Comparison of ENCODE assay signal across 10 mouse cellular contexts in the genomic region with DNA sequence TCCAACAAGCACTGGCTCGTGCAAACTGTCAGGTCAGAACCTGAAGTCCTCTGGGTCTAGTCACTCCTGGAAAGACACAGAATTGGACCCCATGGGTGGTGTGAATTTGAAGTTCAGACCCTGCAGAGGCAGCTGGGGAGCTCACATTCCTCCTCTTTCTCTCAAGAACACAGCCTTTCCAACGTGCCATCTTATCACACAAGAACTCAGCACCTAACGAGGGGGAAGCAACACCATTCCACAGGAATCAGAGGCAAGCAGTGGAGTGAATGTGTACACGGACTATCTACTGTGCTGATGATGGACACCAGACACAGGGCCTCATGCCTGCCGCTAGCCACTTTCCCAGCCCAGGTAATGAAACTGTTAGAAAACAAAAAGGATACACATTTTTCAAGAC. TPM values are rescaled to one million over a fixed set of nuclear protein-coding genes. Genes with fewer than 3 reads are reported as not detected.
DNase-seq lines count a peak whose midpoint lies in the region; ATAC-seq lines count a peak whose summit lies in the region.
"Had no signal": no experiment of that assay in that cellular context is flagged by ENCODE, and none has a peak within 500 bp of the region (broad histone marks: within the 10 kb centered on the region; RNA-seq: fewer than 3 reads in every experiment).

No protein-coding gene starts in this region.

- peak overlapping the region; percentile 42; the same call in 1 of the 2 replicates for H3K27ac ChIP-seq in heart, embryonic 11.5 days (ENCODE audit: low read depth, low read length)
- H3K27ac ChIP-seq in lung, embryonic 16.5 days (ENCODE audit: low read length): no peak overlapping the region
- no peak overlapping the region for H3K27ac ChIP-seq in forebrain, embryonic 13.5 days
- H3K27ac ChIP-seq in neural tube, embryonic 13.5 days (replicated peaks): no peak overlapping the region
- H3K27ac ChIP-seq: macrophage had no signal

- peaks cover 47% of the 10 kb centered on the region for H3K4me1 ChIP-seq in heart, embryonic 11.5 days (ENCODE audit: control insufficient read depth, insufficient read depth, low read length)
- H3K4me1 ChIP-seq in lung, embryonic 16.5 days (replicated peaks; ENCODE audit: control insufficient read depth, insufficient read depth, low read length): peaks cover 17% of the 10 kb centered on the region
- peaks cover 26% of the 10 kb centered on the region for H3K4me1 ChIP-seq in forebrain, embryonic 13.5 days
- H3K4me1 ChIP-seq in neural tube, embryonic 13.5 days (replicated peaks): peaks cover 33% of the 10 kb centered on the region

- H3K36me3 ChIP-seq in heart, embryonic 11.5 days (ENCODE audit: control insufficient read depth, insufficient read depth, low read length): peaks cover 27% of the 10 kb centered on the region
- peaks cover 32% of the 10 kb centered on the region for H3K36me3 ChIP-seq in lung, embryonic 16.5 days (ENCODE audit: control insufficient read depth, insufficient read depth, low read length)
- H3K36me3 ChIP-seq in forebrain, embryonic 13.5 days (ENCODE audit: poor library complexity, severe bottlenecking): peaks cover 48% of the 10 kb centered on the region
- peaks cover 44% of the 10 kb centered on the region for H3K36me3 ChIP-seq in neural tube, embryonic 13.5 days

- H3K27me3 ChIP-seq in heart, embryonic 11.5 days (ENCODE audit: control insufficient read depth, insufficient read depth, low read length): no peaks in the 10 kb centered on the region
- no peaks in the 10 kb centered on the region for H3K27me3 ChIP-seq in lung, embryonic 16.5 days (ENCODE audit: control insufficient read depth, insufficient read depth, low read depth, low read length)
- no peaks in the 10 kb centered on the region for H3K27me3 ChIP-seq in forebrain, embryonic 13.5 days
- no peaks in the 10 kb centered on the region for H3K27me3 ChIP-seq in neural tube, embryonic 13.5 days

- H3K9ac ChIP-seq in heart, embryonic 11.5 days (ENCODE audit: low read depth, low read length): peak overlapping the region; percentile 99
- H3K9ac ChIP-seq in lung, embryonic 16.5 days (ENCODE audit: low read length): peak overlapping the region; percentile 98
- peak overlapping the region; percentile 6; the same call in 1 of the 2 replicates for H3K9ac ChIP-seq in forebrain, embryonic 13.5 days
- peak overlapping the region; percentile 14 for H3K9ac ChIP-seq in neural tube, embryonic 13.5 days

- peak overlapping the region; percentile 98 for H3K4me3 ChIP-seq in heart, embryonic 11.5 days (ENCODE audit: low read depth, low read length)
- H3K4me3 ChIP-seq in lung, embryonic 16.5 days (ENCODE audit: low read length): peak overlapping the region; percentile 99
- no peak overlapping the region for H3K4me3 ChIP-seq in forebrain, embryonic 13.5 days
- H3K4me3 ChIP-seq in neural tube, embryonic 13.5 days: no peak overlapping the region

- ATAC-seq in heart, embryonic 11.5 days (replicated peaks; ENCODE audit: insufficient number of reproducible peaks, low FRiP score, low TSS enrichment): no peak
- ATAC-seq in lung, embryonic 16.5 days (ENCODE audit: low read depth): no peak
- no peak for ATAC-seq in forebrain, embryonic 13.5 days
- ATAC-seq in neural tube, embryonic 13.5 days (ENCODE audit: low read depth): no peak

- DNase-seq in heart, postnatal 4 days: no peak
- DNase-seq in lung, postnatal 25 days (ENCODE audit: low spot score): no peak
- no peak for DNase-seq in thymus, postnatal 36 days
- DNase-seq in left cerebral cortex, adult 11 months (ENCODE audit: low spot score): no peak
- DNase-seq: kidney, adult 2 months had no signal

- WGBS in heart, embryonic 11.5 days (ENCODE audit: insufficient replicate concordance): 24% methylated on average over 5 of the region's 5 CpGs
- 56% methylated on average over 5 of the region's 5 CpGs for WGBS in lung, embryonic 16.5 days
- 75% methylated on average over 5 of the region's 5 CpGs for WGBS in forebrain, embryonic 13.5 days
- 81% methylated on average over 5 of the region's 5 CpGs for WGBS in neural tube, embryonic 13.5 days

- H3K9me3 ChIP-seq in heart, embryonic 11.5 days (replicated peaks; ENCODE audit: control insufficient read depth, low read length): no peaks in the 10 kb centered on the region
- no peaks in the 10 kb centered on the region for H3K9me3 ChIP-seq in lung, embryonic 16.5 days (ENCODE audit: control insufficient read depth, low read length)
- no peaks in the 10 kb centered on the region for H3K9me3 ChIP-seq in forebrain, embryonic 13.5 days (replicated peaks)
- no peaks in the 10 kb centered on the region for H3K9me3 ChIP-seq in neural tube, embryonic 13.5 days

- H3K4me2 ChIP-seq in heart, embryonic 11.5 days: peak overlapping the region; percentile 96
- H3K4me2 ChIP-seq in lung, embryonic 16.5 days (ENCODE audit: low read depth, low read length): peak overlapping the region; percentile 84
- H3K4me2 ChIP-seq in forebrain, embryonic 13.5 days: peak overlapping the region; percentile 72
- H3K4me2 ChIP-seq in neural tube, embryonic 13.5 days: peak overlapping the region; percentile 95

RNA-seq across cellular contexts. Expression of a gene that starts 2.0 kb away (rescaled TPM):
- 165 and 188 TPM in 2 replicates for polyA plus RNA-seq in heart, embryonic 11.5 days (2014; fragmentation: Nextera tagmentation; extraction: Ambion mirVana)
- 100 to 1,000 TPM; 116 to 121 TPM for total RNA-seq in heart, postnatal 4 days (2021)
- polyA plus RNA-seq in lung, embryonic 16.5 days (2015; fragmentation: Nextera tagmentation; extraction: Ambion mirVana): 229 and 245 TPM in 2 replicates
- 153 and 170 TPM in 2 replicates for polyA plus RNA-seq in forebrain, embryonic 13.5 days (2015; fragmentation: Nextera tagmentation; extraction: Ambion mirVana)
- 164 and 173 TPM in 2 replicates for polyA plus RNA-seq in neural tube, embryonic 13.5 days (2015; fragmentation: Nextera tagmentation; extraction: Ambion mirVana)

RNA-seq across cellular contexts. Expression of a gene that starts 51.5 kb away (rescaled TPM):
- 92.5 and 101 TPM in 2 replicates for polyA plus RNA-seq in heart, embryonic 11.5 days (2014; fragmentation: Nextera tagmentation; extraction: Ambion mirVana)
- 10 to 100 TPM; 24.5 to 24.7 TPM for total RNA-seq in heart, postnatal 4 days (2021)
- 123 and 127 TPM in 2 replicates for polyA plus RNA-seq in lung, embryonic 16.5 days (2015; fragmentation: Nextera tagmentation; extraction: Ambion mirVana)
- 140 and 144 TPM in 2 replicates for polyA plus RNA-seq in forebrain, embryonic 13.5 days (2015; fragmentation: Nextera tagmentation; extraction: Ambion mirVana)
- polyA plus RNA-seq in neural tube, embryonic 13.5 days (2015; fragmentation: Nextera tagmentation; extraction: Ambion mirVana): 83.0 and 105 TPM in 2 replicates

Comparison
In these comparisons a context has a peak if more than half of its experiments do, and no peak if none do; other contexts are left out.
1. H3K4me3 ChIP-seq: peak in heart, embryonic 11.5 days (single experiment) and lung, embryonic 16.5 days (single experiment); none in forebrain, embryonic 13.5 days (single experiment) and neural tube, embryonic 13.5 days (single experiment).
2. H3K9ac ChIP-seq: peak in every context shown above with its lines; median percentile 99 in heart, embryonic 11.5 days; 98 in lung, embryonic 16.5 days; 14 in neural tube, embryonic 13.5 days; 6 in forebrain, embryonic 13.5 days.
3. Peak in every context shown above with its lines, with median percentiles within 50 percentile points of each other: H3K4me2 ChIP-seq.